Mouse (Mus musculus) frontal cortex, postnatal 14 days (tissue): ENCODE results near the gene Il27ra.
A peak's percentile ranks its signal among the peaks of the same experiment; 100 is the strongest.
"Not testable (repeated sequence)": the region's sequence is repeated elsewhere in the genome, so short reads cannot be mapped to it uniquely, and the experiment has no call there.

ENCODE experiments used
- DNase-seq, 2 experiments: peaks; one replicate each; pipeline ENCODE4 v3.0.0; 2022; ENCODE audit warnings: low spot score in 2 of 2

The Il27ra gene

GRCm38 (mm10) chr8:83996567-83997505 lies 45.6 kb downstream of the Il27ra start:
- DNase-seq: peak; percentile 47 to 64

GRCm38 (mm10) chr8:83995973-83996372 lies 46.4 kb downstream of the Il27ra start:
- DNase-seq: no peak

- no peak for DNase-seq
These were observed 48.4 kb downstream of the Il27ra start for GRCm38 (mm10) chr8:83994030-83994429.

GRCm38 (mm10) chr8:83992488-83992887 lies 49.9 kb downstream of the Il27ra start:
- DNase-seq: no peak

- DNase-seq: no peak
These were observed 52.2 kb downstream of the Il27ra start for GRCm38 (mm10) chr8:83990170-83990569.

- DNase-seq: no peak
These were observed 53.1 kb downstream of the Il27ra start for GRCm38 (mm10) chr8:83989243-83989642.

- DNase-seq: not testable (repeated sequence)
These were observed 59.2 kb downstream of the Il27ra start for GRCm38 (mm10) chr8:83983222-83983621.

GRCm38 (mm10) chr8:83982449-83982848 lies 59.9 kb downstream of the Il27ra start:
- DNase-seq: no peak

- no peak for DNase-seq
These were observed 60.9 kb downstream of the Il27ra start for GRCm38 (mm10) chr8:83981533-83981932.

- DNase-seq: no peak
These were observed 61.5 kb downstream of the Il27ra start for GRCm38 (mm10) chr8:83980845-83981244.
